ENCODE assay signal across 9 mouse cellular contexts in the genomic region with DNA sequence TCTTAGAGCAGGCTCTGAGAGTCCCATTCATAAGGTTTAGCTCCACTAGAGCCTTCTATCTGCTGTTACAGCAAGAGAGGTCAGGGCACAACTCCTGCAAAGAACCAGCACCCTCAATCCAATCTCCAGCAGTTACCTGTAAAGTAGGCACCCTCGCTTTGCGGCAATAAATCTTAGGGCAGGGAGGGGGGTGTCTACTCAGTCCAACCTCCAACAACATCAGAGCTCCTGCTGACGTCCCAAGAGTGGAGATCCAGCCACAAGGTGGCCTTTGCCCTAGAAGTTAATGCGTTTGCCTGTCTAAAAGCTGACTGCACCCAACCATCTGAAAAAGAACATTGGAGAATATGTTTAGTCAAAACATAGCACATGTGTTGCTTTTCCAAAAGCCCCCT. TPM values are rescaled to one million over a fixed set of nuclear protein-coding genes. Genes with fewer than 3 reads are reported as not detected.
A peak's percentile ranks its signal among the peaks of the same experiment; 100 is the strongest.
DNase-seq lines count a peak whose midpoint lies in the region; ATAC-seq and TF ChIP-seq lines count a peak whose summit lies in the region.
"Had no signal": no experiment of that assay in that cellular context is flagged by ENCODE, and none has a peak within 500 bp of the region (broad histone marks: within the 10 kb centered on the region; RNA-seq: fewer than 3 reads in every experiment).

No protein-coding gene starts in this region.

- no peak overlapping the region for H3K9ac ChIP-seq in embryonic facial prominence, embryonic 15.5 days
- H3K9ac ChIP-seq in liver, postnatal 0 days (replicated peaks), result no peak overlapping the region

- TF ChIP-seq EP300 in liver, postnatal 0 days (IDR thresholded peaks at IDR 0.05; ENCODE audit: low read depth), result no peak

- peaks cover 17% of the 10 kb centered on the region for H3K27me3 ChIP-seq in embryonic facial prominence, embryonic 15.5 days
- H3K27me3 ChIP-seq in liver, postnatal 0 days (ENCODE audit: insufficient read depth, low read length), result peaks cover 23% of the 10 kb centered on the region

- peak; percentile 20; the same call in 1 of the 2 replicates for TF ChIP-seq CTCF in liver, postnatal 0 days (IDR thresholded peaks at IDR 0.05; ENCODE audit: low read depth)

- peaks cover 26% of the 10 kb centered on the region for H3K4me1 ChIP-seq in embryonic facial prominence, embryonic 15.5 days
- peaks cover 62% of the 10 kb centered on the region for H3K4me1 ChIP-seq in liver, postnatal 0 days (ENCODE audit: insufficient read depth)

- H3K4me2 ChIP-seq in embryonic facial prominence, embryonic 15.5 days (replicated peaks), result peak overlapping the region; percentile 99
- peak overlapping the region; percentile 83 for H3K4me2 ChIP-seq in liver, postnatal 0 days (ENCODE audit: low read depth, low read length)

- peak; percentile 16 for DNase-seq in kidney, adult 11 months
- DNase-seq in kidney, postnatal 10 days, result no peak
- peak; percentile 77 for DNase-seq in CD4-positive helper T cell, adult 2 months (ENCODE audit: low read depth, low spot score)
- DNase-seq in liver, postnatal 0 days, result no peak
- DNase-seq in retina, embryonic 14.5 days (ENCODE audit: low spot score), result no peak
- DNase-seq in left cerebral cortex, adult 11 months (ENCODE audit: low spot score), result no peak
- DNase-seq in testis, postnatal 14 days (ENCODE audit: low spot score), result no peak
- DNase-seq: layer of hippocampus, adult 9-11 months had no signal

- no peak for ATAC-seq in embryonic facial prominence, embryonic 15.5 days (ENCODE audit: insufficient number of reproducible peaks, low FRiP score, low TSS enrichment, low read depth)
- ATAC-seq in liver, postnatal 0 days, result no peak

- H3K9me3 ChIP-seq in embryonic facial prominence, embryonic 15.5 days (replicated peaks), result no peaks in the 10 kb centered on the region
- no peaks in the 10 kb centered on the region for H3K9me3 ChIP-seq in liver, postnatal 0 days (ENCODE audit: low read length)

- H3K27ac ChIP-seq in embryonic facial prominence, embryonic 15.5 days (replicated peaks), result no peak overlapping the region
- H3K27ac ChIP-seq in liver, postnatal 0 days (ENCODE audit: low read depth), result peak overlapping the region; percentile 40; the same call in 1 of the 2 replicates

- H3K36me3 ChIP-seq in embryonic facial prominence, embryonic 15.5 days, result no peaks in the 10 kb centered on the region
- H3K36me3 ChIP-seq in liver, postnatal 0 days (replicated peaks; ENCODE audit: insufficient read depth, low read length), result peaks cover 4% of the 10 kb centered on the region; the same call in 1 of the 2 replicates

- 0 out of 2 replicates have a peak overlapping the region, but pooled peaks have one; percentile 69 for H3K4me3 ChIP-seq in embryonic facial prominence, embryonic 15.5 days (replicated peaks)
- H3K4me3 ChIP-seq in liver, postnatal 0 days (ENCODE audit: low read depth, low read length), result no peak overlapping the region

- WGBS in embryonic facial prominence, embryonic 15.5 days, result 67% methylated on average over 4 of the region's 4 CpGs
- WGBS in liver, postnatal 0 days (ENCODE audit: insufficient replicate concordance), result 34% methylated on average over 4 of the region's 4 CpGs

RNA-seq across cellular contexts. Expression of gene Ripor2, which starts 58.2 kb away (rescaled TPM):
- 6.3 and 6.4 TPM in 2 replicates for polyA plus RNA-seq in embryonic facial prominence, embryonic 15.5 days (2015; fragmentation: Nextera tagmentation; extraction: Ambion mirVana)
- 3.7 and 3.8 TPM in 2 replicates for polyA plus RNA-seq in liver, postnatal 0 days (2015; fragmentation: Nextera tagmentation; extraction: Ambion mirVana)

Comparison
In these comparisons a context has a peak if more than half of its experiments do, and no peak if none do; other contexts are left out.
1. DNase-seq: peak in kidney, adult 11 months (single experiment) and CD4-positive helper T cell, adult 2 months (single experiment); none in kidney, postnatal 10 days (single experiment), liver, postnatal 0 days (single experiment), retina, embryonic 14.5 days (single experiment), left cerebral cortex, adult 11 months (single experiment) and testis, postnatal 14 days (single experiment).